Mouse (Mus musculus) adrenal gland, adult 2 months (tissue): ENCODE measurements around the gene Tnn. TPM values are rescaled to one million over a fixed set of nuclear protein-coding genes. Genes with fewer than 3 reads are reported as not detected.

Experiments
- DNase-seq: peaks from one replicate; pipeline ENCODE4 v3.0.0; 2021
- long read RNA-seq: library from polyadenylated mRNA; stranded (forward); transcript quantifications from one replicate; pipeline ENCODE4 v2.0.0, GENCODE M21; 2021
- polyA plus RNA-seq: library from polyadenylated mRNA; depleted of rRNA; stranded (reverse); fragments of >200 nt; gene quantifications from 2 replicates; pipeline ENCODE4 v1.2.3, GENCODE M21; 2012; rRNA removed
- total RNA-seq, 2 experiments: library from RNA; stranded (reverse); gene quantifications; 2 replicates each; pipeline ENCODE4 v1.2.3; 2021

Tnn gene
- total RNA-seq (under 1 TPM; 0.17 to 0.20 TPM), polyA plus RNA-seq (not detected in 2 replicates)
- long read RNA-seq, partial matches to known transcripts: 0 of 1 reads
- long read RNA-seq, other reads (novel, unspliced or antisense): 1 of 1 reads

GRCm38 (mm10) chr1:160153480-160153879 lies at the start of gene Tnn:
Gene Tnn (minus strand): TSS chr1:160153580.
- no peak for DNase-seq

GRCm38 (mm10) chr1:160195337-160195663 lies 41.9 kb upstream of the Tnn start:
- DNase-seq: no peak

- peak; percentile 99 for DNase-seq
These were observed 41.4 kb upstream of the Tnn start, which contains the start of gene Mrps14 for GRCm38 (mm10) chr1:160194529-160195336. Gene Mrps14 (plus strand): TSS chr1:160195215.

- peak; percentile 18 for DNase-seq
These were observed 31.1 kb upstream of the Tnn start for GRCm38 (mm10) chr1:160184506-160184905.

- no peak for DNase-seq
These were observed 27.8 kb upstream of the Tnn start for GRCm38 (mm10) chr1:160181216-160181615.

- DNase-seq: no peak
These were observed 23.5 kb upstream of the Tnn start for GRCm38 (mm10) chr1:160176903-160177302.

GRCm38 (mm10) chr1:160166600-160166999 lies 13.2 kb upstream of the Tnn start:
- no peak for DNase-seq

GRCm38 (mm10) chr1:160158190-160158589 lies 4.8 kb upstream of the Tnn start:
- DNase-seq: no peak

- DNase-seq: no peak
These were observed 2.7 kb downstream of the Tnn start for GRCm38 (mm10) chr1:160150726-160151125.

- no peak for DNase-seq
These were observed 4.0 kb downstream of the Tnn start for GRCm38 (mm10) chr1:160149291-160149906.

GRCm38 (mm10) chr1:160147274-160147673 lies 6.1 kb downstream of the Tnn start:
- DNase-seq: no peak

- no peak for DNase-seq
These were observed 7.8 kb downstream of the Tnn start for GRCm38 (mm10) chr1:160145606-160146005.

GRCm38 (mm10) chr1:160144343-160144742 lies 9.0 kb downstream of the Tnn start:
- no peak for DNase-seq

- DNase-seq: no peak
These were observed 17.0 kb downstream of the Tnn start for GRCm38 (mm10) chr1:160136362-160136890.

GRCm38 (mm10) chr1:160133464-160134079 lies 19.8 kb downstream of the Tnn start:
- no peak for DNase-seq

GRCm38 (mm10) chr1:160123957-160124356 lies 29.4 kb downstream of the Tnn start:
- DNase-seq: no peak

- DNase-seq: no peak
These were observed 44.8 kb downstream of the Tnn start for GRCm38 (mm10) chr1:160108604-160109003.

- DNase-seq: no peak
These were observed 48.0 kb downstream of the Tnn start for GRCm38 (mm10) chr1:160105426-160105825.

GRCm38 (mm10) chr1:160100996-160101395 lies 52.4 kb downstream of the Tnn start:
- DNase-seq: no peak

GRCm38 (mm10) chr1:160099659-160100302 lies 53.6 kb downstream of the Tnn start:
- peak; percentile 9 for DNase-seq

GRCm38 (mm10) chr1:160086651-160087050 lies 66.7 kb downstream of the Tnn start:
- no peak for DNase-seq

GRCm38 (mm10) chr1:160084239-160084638 lies 69.1 kb downstream of the Tnn start:
- no peak for DNase-seq
